Mouse (Mus musculus) T-cell, adult 2 months (primary cell): ENCODE measurements around the gene Ccl2.
A peak's percentile ranks its signal among the peaks of the same experiment; 100 is the strongest.

Experiments used
- DNase-seq: peaks from one replicate; pipeline ENCODE4 v3.0.0; 2022; ENCODE audit warnings: low spot score

The Ccl2 gene

DNA sequence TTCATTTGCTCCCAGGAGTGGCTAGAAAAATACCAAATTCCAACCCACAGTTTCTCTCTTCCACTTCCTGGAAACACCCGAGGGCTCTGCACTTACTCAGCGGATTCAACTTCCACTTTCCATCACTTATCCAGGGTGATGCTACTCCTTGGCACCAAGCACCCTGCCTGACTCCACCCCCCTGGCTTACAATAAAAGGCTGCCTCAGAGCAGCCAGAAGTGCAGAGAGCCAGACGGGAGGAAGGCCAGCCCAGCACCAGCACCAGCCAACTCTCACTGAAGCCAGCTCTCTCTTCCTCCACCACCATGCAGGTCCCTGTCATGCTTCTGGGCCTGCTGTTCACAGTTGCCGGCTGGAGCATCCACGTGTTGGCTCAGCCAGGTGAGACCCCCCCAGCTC, at the start of gene Ccl2:
Gene Ccl2 (plus strand): TSS at position 216 of the 400 bp plus-strand sequence.
- no peak for DNase-seq

DNA sequence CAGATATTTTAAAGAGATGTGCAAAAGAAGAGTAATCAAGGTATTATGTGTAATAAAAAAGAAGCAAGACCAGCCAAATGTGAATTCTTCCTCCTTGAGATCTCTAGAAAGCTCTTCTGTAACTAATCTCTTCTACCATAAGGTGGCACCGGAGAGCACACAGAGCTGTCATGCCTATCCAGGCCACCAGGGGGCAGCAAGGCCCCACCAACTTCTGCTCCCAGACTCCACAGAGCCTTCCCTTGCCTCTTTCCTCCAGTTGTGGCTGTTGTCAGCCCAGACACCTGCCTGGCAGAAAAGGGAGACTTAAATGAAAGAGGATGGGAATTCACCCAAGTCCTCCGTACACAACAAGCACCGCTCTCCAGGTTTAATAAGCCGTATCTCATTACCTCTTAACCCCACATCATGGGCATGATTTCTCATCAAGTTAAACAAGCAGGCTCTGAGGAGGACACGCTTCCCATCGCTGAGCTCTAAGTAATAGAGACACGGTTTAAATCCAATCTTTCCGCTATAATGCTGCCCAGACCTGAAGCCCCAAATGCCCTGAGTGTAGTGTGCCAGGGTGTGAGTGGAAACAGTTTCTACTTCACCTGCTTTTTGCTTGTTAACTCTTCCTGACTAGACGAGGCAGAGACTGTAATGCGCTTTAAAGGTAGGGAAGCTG, 39.1 kb upstream of the Ccl2 start:
- DNase-seq = peak; percentile 37

DNA sequence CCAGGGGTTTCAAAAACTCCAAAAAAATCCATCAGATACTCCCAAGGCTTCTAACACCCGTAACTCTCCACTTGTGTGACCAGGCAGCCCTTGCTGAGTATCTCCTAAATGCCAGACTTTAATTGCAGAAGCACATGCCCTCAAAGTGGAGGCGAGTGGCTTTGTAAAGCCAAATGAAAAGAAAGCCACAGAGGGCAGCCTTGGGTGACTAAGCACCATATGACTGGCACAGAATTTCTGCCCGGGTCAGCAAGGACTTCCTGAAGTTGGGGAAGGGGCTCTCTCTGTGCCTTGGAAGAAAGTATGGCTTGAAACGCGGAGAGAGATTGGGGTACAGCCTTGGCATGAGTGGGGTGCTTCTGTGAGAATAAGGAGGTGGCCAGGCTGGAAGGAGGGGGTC, 38.3 kb upstream of the Ccl2 start:
- no peak for DNase-seq

DNA sequence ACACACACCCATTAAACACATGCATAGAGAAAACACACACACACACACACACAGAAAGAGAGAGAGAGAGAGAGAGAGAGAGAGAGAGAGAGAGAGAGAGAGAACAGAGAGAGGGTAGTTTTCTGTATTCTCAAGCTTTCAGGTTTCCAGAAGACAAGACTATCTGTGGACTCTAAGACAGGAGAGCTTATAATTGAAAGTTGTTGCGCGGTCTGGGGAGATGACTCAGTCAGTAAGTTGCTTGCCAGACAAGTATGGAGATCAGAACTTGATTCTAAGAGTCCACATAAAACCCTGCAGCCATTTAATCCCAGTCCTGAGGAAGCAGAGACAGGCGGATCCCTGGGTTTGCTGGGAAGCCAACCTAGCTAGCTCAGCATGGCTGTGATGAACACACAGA, 36.7 kb upstream of the Ccl2 start:
- DNase-seq = no peak

DNA sequence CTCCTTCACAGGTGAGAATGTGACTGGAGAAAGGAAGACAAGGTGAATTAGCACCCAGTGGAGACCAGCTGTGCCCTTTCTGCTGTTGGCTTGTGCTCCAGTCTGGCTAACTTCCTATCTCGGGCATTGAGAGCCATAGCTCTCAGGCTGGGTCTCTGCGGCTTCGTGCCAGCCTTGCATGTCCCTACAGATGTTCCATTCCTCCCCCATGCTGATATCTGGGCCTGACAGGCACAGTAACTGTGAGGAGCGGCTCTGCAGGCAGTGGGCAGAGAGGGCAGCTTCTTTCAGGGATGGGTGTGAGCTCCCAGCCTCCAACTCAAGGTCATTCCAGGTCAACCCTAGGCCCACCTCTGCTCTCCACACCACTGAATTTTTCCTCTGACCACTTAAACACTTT, 35.9 kb upstream of the Ccl2 start:
- no peak for DNase-seq

DNA sequence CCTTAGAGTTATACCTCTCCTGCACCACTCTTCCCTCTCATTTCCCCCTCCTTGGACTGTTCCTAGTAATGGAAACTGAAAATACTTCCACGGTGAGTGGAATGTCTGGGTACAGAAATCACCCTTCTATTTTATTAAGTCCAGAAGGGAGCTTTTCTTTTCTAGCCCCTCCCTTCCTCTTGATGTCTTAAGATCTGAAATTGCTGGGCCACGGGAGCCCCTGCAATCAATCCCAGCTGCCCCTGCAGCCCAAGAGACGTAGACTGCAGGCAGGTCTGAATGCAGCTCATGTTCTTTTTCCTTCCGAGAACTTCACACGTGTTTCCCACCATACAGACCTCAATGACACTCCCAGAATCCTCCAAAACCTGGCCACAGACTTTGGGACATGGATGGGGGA, 34.8 kb upstream of the Ccl2 start:
- DNase-seq = no peak

DNA sequence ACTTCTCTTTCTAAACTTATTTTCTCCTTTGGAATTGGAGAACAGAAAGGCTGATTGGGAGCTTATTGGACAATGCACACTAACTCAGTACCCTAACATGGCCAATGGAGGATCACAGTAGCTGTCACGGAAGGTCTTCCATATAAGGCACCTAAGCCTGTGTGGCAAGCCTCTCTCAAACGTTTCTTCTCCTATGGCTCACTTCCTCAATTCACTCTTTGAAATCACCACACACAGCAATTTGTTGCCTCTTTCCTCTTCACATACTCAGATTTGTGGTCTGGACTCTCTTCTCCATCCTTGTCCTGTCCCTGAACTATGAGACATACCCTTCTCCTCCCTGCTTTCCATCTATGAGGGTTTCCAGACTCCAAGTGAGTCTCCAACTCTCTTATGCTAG, 30.6 kb upstream of the Ccl2 start:
- DNase-seq = no peak

DNA sequence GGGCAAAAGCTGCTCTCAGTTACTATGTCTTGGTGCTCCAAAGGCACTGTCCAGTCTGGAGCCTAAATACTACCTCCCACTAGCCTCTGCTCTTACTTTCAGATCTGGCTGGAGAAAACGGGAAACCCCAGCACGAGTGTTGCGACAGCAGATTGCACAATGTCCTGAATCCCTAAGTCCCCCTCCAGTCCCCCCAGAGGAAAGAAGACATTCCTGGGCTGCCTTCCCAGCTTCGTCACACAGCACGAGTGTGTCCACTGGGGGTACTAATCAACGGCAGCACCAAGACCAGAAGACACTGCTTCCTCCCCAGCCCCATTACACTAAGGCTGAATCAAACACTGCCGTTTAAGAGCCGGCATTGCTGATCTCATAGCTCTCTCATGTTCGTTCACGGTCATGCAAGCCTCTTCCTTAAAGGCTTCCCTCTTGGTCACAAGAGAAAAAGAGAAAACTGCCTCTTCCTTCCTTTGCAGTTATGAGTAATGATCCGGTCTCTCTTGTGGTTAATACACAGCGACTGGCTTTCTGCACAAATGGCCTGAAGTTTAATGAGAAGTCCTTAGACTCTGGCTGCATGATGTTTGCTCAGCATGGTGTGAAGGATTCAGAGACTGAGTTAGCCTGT, 28.5 kb upstream of the Ccl2 start:
- DNase-seq = no peak

DNA sequence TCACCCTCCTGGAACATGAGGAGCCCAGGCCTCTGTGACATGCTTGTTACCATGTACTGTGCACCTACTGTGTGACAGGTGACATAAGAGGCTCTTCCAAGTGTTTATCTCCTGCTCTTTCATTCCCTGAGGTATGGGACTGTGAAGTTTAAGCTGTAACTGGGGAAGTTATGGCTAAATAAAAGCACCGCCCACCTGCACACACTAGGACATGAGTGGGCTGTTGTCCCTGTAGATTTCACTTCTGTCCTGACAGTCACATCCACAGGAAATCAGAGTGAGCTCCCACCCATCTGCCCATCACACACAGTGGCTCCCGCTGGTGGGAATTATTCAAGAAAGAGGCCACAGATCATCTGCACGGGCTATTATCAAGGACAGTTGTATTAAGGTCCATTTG, 25.3 kb upstream of the Ccl2 start:
- no peak for DNase-seq

DNA sequence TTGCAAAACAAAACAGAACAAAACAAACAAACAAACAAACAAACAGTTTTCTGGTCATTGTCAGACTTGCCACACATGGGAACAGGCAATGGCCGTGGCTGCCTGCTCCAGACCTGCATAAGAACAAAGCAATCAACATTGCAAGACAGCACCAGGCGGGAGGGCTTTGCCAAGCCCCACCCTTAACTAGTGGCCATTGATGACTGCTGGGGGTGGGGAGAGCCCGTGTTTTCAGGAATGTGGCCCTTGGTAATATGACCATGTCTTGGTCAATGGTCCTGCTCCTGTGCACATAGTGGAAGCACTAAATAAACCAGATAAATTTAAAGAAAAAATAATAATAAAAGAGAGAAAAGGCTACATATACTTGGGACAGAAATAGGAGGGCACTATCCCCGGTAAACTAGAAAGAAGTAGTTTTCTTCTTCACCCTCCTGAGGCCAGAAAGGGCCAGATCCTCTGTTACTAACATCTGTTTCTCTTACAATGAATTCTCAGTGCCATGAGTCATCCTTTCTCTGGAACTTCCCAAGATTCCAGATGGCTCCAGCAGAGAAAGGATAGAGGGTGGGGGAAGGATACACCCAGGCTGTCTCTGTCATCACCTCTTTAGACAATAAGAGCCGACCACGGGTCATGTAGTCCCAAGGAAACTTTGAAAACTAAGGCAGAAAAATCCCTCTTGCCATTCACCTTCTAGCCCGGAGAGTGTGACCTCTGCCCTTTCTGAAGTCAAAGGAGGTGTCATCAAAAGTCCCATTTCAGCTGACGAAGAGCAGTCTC, 23.8 kb upstream of the Ccl2 start:
- DNase-seq = no peak

DNA sequence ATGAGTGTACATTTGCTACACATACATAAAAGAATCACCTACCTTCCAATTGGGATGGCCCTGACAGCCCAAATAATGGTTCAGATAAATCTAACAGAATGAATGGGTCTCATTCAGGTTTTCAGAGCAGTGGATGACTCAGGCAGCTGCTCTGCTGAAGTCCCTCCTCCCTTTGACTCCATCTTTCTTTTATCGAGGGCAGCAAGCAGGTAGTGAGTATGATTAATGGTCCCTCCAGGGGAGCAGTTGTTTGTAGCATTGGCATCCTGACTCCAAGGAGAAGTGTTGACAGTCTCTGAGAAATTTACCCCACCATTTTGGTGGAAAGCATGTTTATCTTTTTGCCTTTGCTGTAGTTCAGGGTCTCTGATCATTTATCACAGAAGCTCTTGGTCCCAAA, 21.6 kb upstream of the Ccl2 start:
- DNase-seq = no peak

DNA sequence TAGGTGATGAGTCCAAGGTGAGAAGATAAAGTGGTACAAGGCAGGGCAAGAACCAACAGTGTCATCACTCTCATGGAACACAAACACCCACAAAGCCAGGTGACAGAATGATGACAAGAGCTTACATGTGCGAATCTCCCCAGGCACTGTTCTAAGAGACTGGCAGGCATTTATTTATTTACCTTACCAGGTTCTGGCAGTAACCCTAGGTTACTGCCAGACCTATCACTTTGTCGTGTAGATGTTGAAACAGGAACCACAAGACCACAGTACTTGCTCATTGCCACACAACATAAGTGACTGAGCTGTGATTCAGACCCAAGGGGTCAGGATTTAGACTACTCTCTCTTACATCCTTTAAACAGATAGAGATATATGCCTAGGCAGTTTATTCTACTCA, 20.3 kb upstream of the Ccl2 start:
- DNase-seq = no peak

DNA sequence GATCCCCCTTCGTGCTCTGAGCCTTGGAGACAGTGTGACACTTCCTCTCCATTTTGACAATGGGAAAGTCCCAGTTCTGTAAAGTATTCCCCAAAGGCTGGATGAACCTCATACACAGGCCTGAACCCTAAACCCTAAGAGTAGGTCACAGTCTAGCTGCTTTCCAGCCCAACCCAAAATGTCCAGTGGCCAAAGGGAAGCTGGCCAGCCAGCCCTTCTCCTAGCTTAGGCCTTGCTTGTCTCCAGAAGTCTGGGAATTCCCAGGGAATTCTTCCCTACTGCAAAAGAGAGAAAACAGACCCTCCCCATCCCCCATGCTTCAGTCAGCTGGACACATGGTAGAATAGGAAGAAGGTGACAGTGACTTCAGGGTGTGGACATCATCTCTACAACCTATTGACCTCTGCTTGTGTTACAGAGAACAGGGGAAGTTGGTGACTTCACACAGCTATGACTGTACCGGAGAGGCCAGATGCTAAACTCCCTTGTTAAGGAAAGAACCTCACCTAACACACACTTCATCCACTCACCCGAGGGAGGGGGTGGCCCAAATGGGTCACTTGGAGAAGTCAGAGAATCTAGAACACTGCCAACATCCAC, 19.1 kb upstream of the Ccl2 start:
- no peak for DNase-seq

DNA sequence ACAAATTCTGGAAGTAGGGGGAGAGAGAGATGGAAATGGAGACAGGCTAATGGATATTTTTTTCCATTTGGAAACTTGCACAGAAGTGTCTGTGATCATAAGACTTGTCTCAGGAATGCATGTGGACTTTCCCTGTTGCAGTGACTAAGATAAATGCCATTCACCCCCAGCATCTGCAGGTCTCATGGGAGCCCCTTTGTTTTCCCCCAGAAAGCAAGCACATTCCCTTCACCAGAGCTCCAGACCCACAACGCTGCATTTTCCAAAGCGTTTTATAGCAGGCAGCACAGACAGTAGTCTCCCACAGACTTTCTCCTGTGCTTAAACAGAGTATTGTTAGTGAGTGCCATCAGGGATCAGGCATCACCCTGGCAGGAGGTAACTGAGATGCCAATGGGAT, 16.0 kb upstream of the Ccl2 start:
- DNase-seq = no peak

DNA sequence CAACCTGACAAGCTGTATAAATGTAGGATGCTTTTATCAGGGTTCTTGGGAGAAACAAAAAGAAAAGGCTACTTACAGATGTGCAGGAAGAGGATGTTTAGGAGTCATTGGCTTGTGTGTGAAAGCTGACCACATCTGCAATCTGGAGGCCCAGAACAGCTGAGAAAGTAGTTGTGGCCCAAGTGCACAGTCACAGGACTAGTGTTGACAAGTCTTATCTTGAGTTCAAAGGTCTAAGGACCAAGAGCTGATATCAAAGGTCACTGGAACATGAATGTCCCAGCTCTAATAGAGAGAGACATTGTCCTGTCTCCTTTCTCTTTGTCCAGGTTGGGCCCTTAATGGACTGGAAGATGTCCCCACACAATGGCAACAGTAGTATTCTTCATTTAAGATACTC, 15.6 kb upstream of the Ccl2 start:
- DNase-seq = no peak

DNA sequence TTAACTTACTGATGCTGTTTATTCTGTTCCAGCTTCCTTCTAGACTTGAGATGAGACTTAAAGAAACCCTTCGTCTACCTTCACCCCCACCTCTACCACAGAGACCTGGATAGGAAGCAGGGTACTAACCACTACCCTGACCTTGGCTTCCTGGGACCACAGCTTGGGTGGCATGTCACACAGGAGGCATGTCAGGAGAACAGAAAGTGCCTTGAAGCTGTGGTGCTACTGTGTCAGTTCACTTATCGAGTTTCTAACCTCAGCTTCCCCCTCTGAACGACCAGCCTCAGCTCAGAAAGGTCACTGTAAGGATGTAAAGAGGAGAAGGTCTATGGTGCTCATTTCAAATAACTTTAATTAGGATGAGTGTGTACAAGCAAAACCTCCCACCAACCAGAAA, 14.0 kb upstream of the Ccl2 start:
- DNase-seq = no peak

DNA sequence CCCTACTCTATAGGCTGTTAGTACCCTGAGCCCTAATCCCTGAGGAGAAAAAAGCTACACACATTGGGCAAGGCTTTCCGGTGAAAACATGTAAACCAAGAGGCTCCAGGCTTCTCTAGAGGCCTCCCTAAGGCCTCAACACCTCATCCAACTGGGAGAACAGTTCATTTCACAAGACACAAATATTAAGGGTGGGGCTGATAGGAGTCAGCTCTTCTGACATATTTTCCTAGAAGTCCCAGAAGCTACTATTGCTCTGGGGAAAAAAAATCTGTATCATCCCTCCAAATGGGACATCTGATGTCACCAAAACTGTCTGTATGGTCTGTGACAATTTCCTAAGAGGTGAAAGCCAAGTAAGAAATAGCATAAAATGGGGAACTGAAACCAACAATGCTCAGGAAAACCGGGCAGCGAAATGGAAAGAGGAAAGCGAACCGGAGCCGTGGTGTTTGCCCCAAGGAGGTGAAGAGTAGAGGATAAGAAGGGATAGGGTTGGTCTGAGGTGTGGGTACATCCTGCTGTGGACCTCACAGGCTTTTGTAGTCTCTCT, 12.8 kb upstream of the Ccl2 start:
- DNase-seq = no peak

DNA sequence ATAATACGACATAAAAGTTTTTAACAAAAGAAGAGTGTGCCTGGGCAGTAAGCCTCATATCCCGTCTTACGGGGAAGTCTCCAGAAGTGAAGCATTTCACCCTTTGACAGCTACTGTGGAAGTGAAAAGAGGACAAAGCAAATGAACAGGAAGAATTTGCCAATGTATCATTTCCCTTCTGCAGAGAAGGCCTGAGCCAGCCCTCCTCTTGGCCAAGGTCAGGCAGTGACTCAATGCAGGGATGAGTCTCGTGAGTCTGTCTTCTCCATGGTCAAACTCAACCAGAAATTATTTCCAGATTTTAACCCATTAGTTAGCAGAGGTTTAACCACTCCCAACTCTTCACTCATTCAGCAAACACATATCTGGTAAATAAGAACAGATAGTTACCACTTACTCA, 11.6 kb upstream of the Ccl2 start:
- DNase-seq = no peak

DNA sequence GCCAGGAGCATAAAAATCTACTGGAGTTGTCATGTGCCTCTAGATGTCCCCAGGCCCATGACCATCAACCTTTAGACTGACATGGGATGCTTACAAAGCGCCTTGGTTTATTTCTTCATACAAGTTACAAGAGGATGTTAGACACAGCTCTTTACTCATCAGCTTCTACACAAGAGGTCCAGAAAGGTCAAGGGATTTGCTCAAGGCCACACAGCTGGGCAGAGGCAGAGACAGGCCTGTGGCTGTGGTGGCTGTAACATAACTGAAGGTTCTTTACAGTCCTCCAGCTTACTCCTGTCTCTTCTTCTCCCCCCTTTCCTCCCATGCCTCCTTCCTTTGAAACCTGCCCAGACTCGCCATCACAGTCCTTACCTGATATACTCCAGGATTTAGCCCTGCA, 5.2 kb upstream of the Ccl2 start:
- DNase-seq = no peak

DNA sequence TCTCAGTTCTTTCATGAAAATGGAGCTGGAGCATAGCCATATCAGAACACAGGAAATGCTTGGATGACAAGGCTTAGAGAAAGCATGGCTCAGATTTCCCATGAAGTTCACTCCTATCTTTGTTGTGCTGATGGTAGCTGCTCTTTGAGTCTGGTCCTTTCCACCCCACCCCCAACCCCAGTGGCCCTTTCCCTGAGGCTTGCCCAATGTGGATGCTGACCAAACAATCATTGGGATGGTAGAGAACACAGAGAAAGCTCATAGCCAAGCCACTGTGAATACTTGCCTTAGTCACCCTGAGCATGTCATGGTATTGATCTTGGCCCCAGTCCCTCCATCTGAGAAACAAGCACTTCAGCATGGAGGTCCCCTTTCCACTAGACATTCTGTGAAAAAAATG, 3.2 kb upstream of the Ccl2 start:
- no peak for DNase-seq

DNA sequence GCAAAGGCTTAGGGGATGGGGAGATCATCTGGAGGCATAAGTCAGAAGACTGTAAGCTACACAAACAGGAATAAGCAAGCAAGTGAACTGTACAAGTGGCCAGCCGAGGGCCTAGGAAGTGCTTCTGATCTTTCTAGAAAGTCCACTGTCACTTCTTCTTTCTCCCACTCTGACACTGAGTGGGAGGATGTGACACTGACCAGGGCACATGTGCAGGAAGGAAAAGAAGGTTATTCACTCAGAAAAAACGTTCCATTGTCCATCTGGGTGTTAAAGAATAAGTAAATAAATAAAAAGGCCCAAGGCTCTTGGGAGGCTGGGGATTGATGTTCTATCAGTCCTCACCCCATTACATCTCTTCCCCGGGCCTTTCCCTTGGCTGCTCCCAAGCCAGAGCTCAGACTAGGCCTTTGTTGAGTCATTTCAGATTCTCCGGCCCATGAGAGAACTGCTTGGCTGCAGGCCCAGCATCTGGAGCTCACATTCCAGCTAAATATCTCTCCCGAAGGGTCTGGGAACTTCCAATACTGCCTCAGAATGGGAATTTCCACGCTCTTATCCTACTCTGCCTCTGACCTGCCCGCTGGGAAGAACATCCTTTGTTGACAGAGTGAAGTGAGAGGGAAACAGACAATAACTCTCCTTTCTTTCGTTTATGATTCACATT, 2.6 kb upstream of the Ccl2 start:
- no peak for DNase-seq

DNA sequence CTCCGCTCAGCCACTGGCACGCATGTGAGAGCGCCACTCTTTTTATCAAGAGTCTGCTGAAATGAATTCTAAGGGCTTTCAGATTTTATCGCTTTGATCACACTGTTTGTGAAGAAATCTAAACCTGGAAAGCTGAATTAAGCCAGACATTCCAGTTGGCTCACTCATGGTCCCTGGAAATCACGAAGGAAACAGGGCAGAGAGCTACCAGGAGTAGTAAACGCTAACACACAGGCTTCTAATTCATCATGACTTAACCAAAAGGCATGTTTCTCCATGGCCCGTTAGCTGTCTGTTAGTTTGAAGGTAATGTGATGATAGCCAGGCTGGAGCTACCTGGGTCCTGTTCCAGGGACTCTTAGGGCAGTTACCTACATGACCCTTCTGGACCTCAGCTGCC, 925 bp upstream of the Ccl2 start:
- no peak for DNase-seq
